Mouse (Mus musculus): ENCODE data around the gene Midn.

DNA sequence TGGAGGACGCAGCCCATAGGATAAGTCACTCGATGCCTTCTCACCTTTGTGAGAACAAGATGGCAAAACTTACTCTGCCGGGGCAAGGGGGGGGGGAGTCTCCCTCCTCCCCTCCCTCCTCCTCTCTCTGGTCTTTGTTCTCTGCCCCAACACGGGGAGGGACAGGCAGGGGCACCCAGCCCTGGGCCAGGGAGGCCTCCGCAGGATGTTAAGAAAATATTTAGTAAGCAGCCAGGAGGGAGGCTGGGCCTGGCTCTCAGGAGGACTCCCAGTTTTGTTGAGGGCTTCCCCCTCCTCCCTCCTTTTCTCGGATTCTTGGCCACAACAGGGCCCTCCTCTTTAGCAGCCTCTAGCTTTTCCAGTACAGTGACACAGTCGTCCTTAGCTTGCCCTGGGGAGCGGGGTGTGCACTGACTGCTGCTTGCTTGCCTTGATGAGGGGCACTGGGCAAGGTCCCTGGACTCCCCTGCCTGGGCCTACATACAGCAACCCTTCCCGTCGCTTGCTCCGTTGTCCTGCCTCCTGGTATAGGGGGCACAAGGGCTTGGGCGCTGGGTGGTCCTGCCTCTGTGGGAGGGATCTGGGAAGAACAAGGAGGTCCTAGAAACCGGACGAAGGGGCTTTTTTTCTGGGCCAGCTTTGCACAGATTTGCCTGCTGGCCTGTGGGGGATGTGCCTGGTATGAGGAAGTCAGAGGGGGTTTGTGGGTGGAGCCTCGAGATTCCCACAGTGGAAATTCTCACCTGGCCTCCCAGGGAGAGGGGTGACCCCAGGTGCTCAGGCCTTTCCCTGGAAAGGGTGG lies 4.2 kb downstream of the Midn start:
- TF ChIP-seq CTCF (IDR thresholded peaks at IDR 0.05; ENCODE audit: control insufficient read depth, insufficient read depth, low read length): no peak
- no peak for TF ChIP-seq POLR2A (IDR thresholded peaks at IDR 0.05; ENCODE audit: borderline replicate concordance, control insufficient read depth, low read depth, low read length)
